7 mouse cellular contexts compared by ENCODE assay signal in genomic region chr4:141723673-141724068, GRCm38 (mm10). TPM values are rescaled to one million over a fixed set of nuclear protein-coding genes. Genes with fewer than 3 reads are reported as not detected.
A peak's percentile ranks its signal among the peaks of the same experiment; 100 is the strongest.
DNase-seq lines count a peak whose midpoint lies in the region; ATAC-seq and TF ChIP-seq lines count a peak whose summit lies in the region.

No protein-coding gene starts in this region.

- peak overlapping the region; percentile 96 for H3K9ac ChIP-seq in lung, embryonic 14.5 days
- H3K9ac ChIP-seq in embryonic facial prominence, embryonic 11.5 days (replicated peaks; ENCODE audit: low read length): peak overlapping the region; percentile 97
- H3K9ac ChIP-seq in hindbrain, embryonic 14.5 days: peak overlapping the region; percentile 97
- H3K9ac ChIP-seq in midbrain, embryonic 15.5 days: peak overlapping the region; percentile 90

- peak; percentile 57; the same call in 1 of the 2 replicates for ATAC-seq in lung, embryonic 14.5 days (ENCODE audit: insufficient read depth)
- 0 out of 2 replicates have a peak, but pooled peaks have one; percentile 36 for ATAC-seq in embryonic facial prominence, embryonic 11.5 days (replicated peaks; ENCODE audit: insufficient number of reproducible peaks, low FRiP score, low TSS enrichment, low read depth)
- ATAC-seq in hindbrain, embryonic 14.5 days (ENCODE audit: low FRiP score): peak; percentile 71
- peak; percentile 75 for ATAC-seq in midbrain, embryonic 15.5 days (replicated peaks)

- 8% methylated on average over 13 of the region's 13 CpGs for WGBS in lung, embryonic 14.5 days
- WGBS in embryonic facial prominence, embryonic 11.5 days: 10% methylated on average over 13 of the region's 13 CpGs
- WGBS in hindbrain, embryonic 14.5 days: 8% methylated on average over 13 of the region's 13 CpGs
- 9% methylated on average over 13 of the region's 13 CpGs for WGBS in midbrain, embryonic 15.5 days

- H3K4me3 ChIP-seq in lung, embryonic 14.5 days (ENCODE audit: low read depth, low read length): peak overlapping the region; percentile 99
- H3K4me3 ChIP-seq in embryonic facial prominence, embryonic 11.5 days (ENCODE audit: low read depth, low read length): peak overlapping the region; percentile 99
- peak overlapping the region; percentile 100 for H3K4me3 ChIP-seq in hindbrain, embryonic 14.5 days (replicated peaks; ENCODE audit: low read length)
- H3K4me3 ChIP-seq in midbrain, embryonic 15.5 days: peak overlapping the region; percentile 80

- H3K9me3 ChIP-seq in lung, embryonic 14.5 days (ENCODE audit: low read depth, low read length): no peaks in the 10 kb centered on the region
- no peaks in the 10 kb centered on the region for H3K9me3 ChIP-seq in embryonic facial prominence, embryonic 11.5 days (replicated peaks; ENCODE audit: control insufficient read depth, low read length)
- H3K9me3 ChIP-seq in hindbrain, embryonic 14.5 days (ENCODE audit: control insufficient read depth, low read length): no peaks in the 10 kb centered on the region
- H3K9me3 ChIP-seq in midbrain, embryonic 15.5 days: no peaks in the 10 kb centered on the region

- H3K4me1 ChIP-seq in lung, embryonic 14.5 days (ENCODE audit: insufficient read depth): peaks cover 18% of the 10 kb centered on the region; the same call in 1 of the 2 replicates
- no peaks in the 10 kb centered on the region for H3K4me1 ChIP-seq in embryonic facial prominence, embryonic 11.5 days (ENCODE audit: control insufficient read depth, insufficient read depth, low read length)
- H3K4me1 ChIP-seq in hindbrain, embryonic 14.5 days (replicated peaks; ENCODE audit: control insufficient read depth, insufficient read depth, low read length): peaks cover 20% of the 10 kb centered on the region
- H3K4me1 ChIP-seq in midbrain, embryonic 15.5 days: peaks cover 25% of the 10 kb centered on the region

- H3K27ac ChIP-seq in lung, embryonic 14.5 days (ENCODE audit: low read depth): peak overlapping the region; percentile 50
- no peak overlapping the region for H3K27ac ChIP-seq in embryonic facial prominence, embryonic 11.5 days (replicated peaks; ENCODE audit: low read depth, low read length)
- H3K27ac ChIP-seq in hindbrain, embryonic 14.5 days: peak overlapping the region; percentile 84
- peak overlapping the region; percentile 91 for H3K27ac ChIP-seq in midbrain, embryonic 15.5 days

- H3K27me3 ChIP-seq in lung, embryonic 14.5 days (ENCODE audit: insufficient read depth, low read length): no peaks in the 10 kb centered on the region
- no peaks in the 10 kb centered on the region for H3K27me3 ChIP-seq in embryonic facial prominence, embryonic 11.5 days (ENCODE audit: control insufficient read depth, insufficient read depth, low read length)
- H3K27me3 ChIP-seq in hindbrain, embryonic 14.5 days (ENCODE audit: control insufficient read depth, insufficient read depth, low read length): no peaks in the 10 kb centered on the region
- H3K27me3 ChIP-seq in midbrain, embryonic 15.5 days (replicated peaks): no peaks in the 10 kb centered on the region

- H3K4me2 ChIP-seq in lung, embryonic 14.5 days: peak overlapping the region; percentile 85
- H3K4me2 ChIP-seq in embryonic facial prominence, embryonic 11.5 days (ENCODE audit: low read depth, low read length): peak overlapping the region; percentile 79
- peak overlapping the region; percentile 90 for H3K4me2 ChIP-seq in hindbrain, embryonic 14.5 days (replicated peaks)
- peak overlapping the region; percentile 72 for H3K4me2 ChIP-seq in midbrain, embryonic 15.5 days

- H3K36me3 ChIP-seq in lung, embryonic 14.5 days (ENCODE audit: insufficient read depth): no peaks in the 10 kb centered on the region
- H3K36me3 ChIP-seq in embryonic facial prominence, embryonic 11.5 days (replicated peaks; ENCODE audit: control insufficient read depth, insufficient read depth, low read depth, low read length): no peaks in the 10 kb centered on the region
- no peaks in the 10 kb centered on the region for H3K36me3 ChIP-seq in hindbrain, embryonic 14.5 days (replicated peaks; ENCODE audit: control insufficient read depth, insufficient read depth)
- H3K36me3 ChIP-seq in midbrain, embryonic 15.5 days (replicated peaks): 0 out of 2 replicates have a peak, but pooled peaks cover 5% of the 10 kb centered on the region

- TF ChIP-seq CTCF in lung, embryonic 14.5 days (IDR thresholded peaks at IDR 0.05; ENCODE audit: low read depth): no peak

- DNase-seq in lung, embryonic 14.5 days: peak; percentile 26
- no peak for DNase-seq in lung, postnatal 10 days
- no peak for DNase-seq in embryonic facial prominence, embryonic 11.5 days (ENCODE audit: low spot score)
- no peak for DNase-seq in hindbrain, embryonic 14.5 days (ENCODE audit: low spot score)
- DNase-seq in T-cell, adult 2 months (ENCODE audit: low spot score): no peak
- DNase-seq in layer of hippocampus, adult 18-20 months (ENCODE audit: low spot score in 2 of 2): no peak

RNA-seq across cellular contexts. Expression of gene Ddi2, which starts 0.5 kb away (rescaled TPM):
- 19.8 and 21.5 TPM in 2 replicates for polyA plus RNA-seq in lung, embryonic 14.5 days (2014; fragmentation: Nextera tagmentation; extraction: Ambion mirVana)
- polyA plus RNA-seq in embryonic facial prominence, embryonic 11.5 days (2014; fragmentation: Nextera tagmentation; extraction: Ambion mirVana): 17.9 and 19.8 TPM in 2 replicates
- polyA plus RNA-seq in hindbrain, embryonic 14.5 days (2014; fragmentation: Nextera tagmentation; extraction: Ambion mirVana): 12.0 and 12.1 TPM in 2 replicates
- polyA plus RNA-seq in midbrain, embryonic 15.5 days (2015; fragmentation: Nextera tagmentation; extraction: Ambion mirVana): 13.3 and 14.0 TPM in 2 replicates
- total RNA-seq in layer of hippocampus, adult 18-20 months (2021): 10 to 100 TPM; 47.6 to 52.4 TPM

RNA-seq across cellular contexts. Expression of gene Agmat, which starts 22.8 kb away (rescaled TPM):
- polyA plus RNA-seq in lung, embryonic 14.5 days (2014; fragmentation: Nextera tagmentation; extraction: Ambion mirVana): not detected in 2 replicates
- 0.20 TPM in 1 of 2 replicates, not detected in the other for polyA plus RNA-seq in embryonic facial prominence, embryonic 11.5 days (2014; fragmentation: Nextera tagmentation; extraction: Ambion mirVana)
- polyA plus RNA-seq in hindbrain, embryonic 14.5 days (2014; fragmentation: Nextera tagmentation; extraction: Ambion mirVana): 0.23 TPM in 1 of 2 replicates, not detected in the other
- not detected in 2 replicates for polyA plus RNA-seq in midbrain, embryonic 15.5 days (2015; fragmentation: Nextera tagmentation; extraction: Ambion mirVana)
- total RNA-seq in layer of hippocampus, adult 18-20 months (2021): under 1 TPM in 1 of 2 experiments, not detected in 1; 0.22 TPM

RNA-seq across cellular contexts. Expression of gene Rsc1a1, which starts 38.3 kb away (rescaled TPM):
- polyA plus RNA-seq in lung, embryonic 14.5 days (2014; fragmentation: Nextera tagmentation; extraction: Ambion mirVana): 0.38 and 3.2 TPM in 2 replicates
- polyA plus RNA-seq in embryonic facial prominence, embryonic 11.5 days (2014; fragmentation: Nextera tagmentation; extraction: Ambion mirVana): 3.2 TPM in 1 of 2 replicates, not detected in the other
- 0.29 TPM in 1 of 2 replicates, not detected in the other for polyA plus RNA-seq in hindbrain, embryonic 14.5 days (2014; fragmentation: Nextera tagmentation; extraction: Ambion mirVana)
- polyA plus RNA-seq in midbrain, embryonic 15.5 days (2015; fragmentation: Nextera tagmentation; extraction: Ambion mirVana): 0.49 and 0.53 TPM in 2 replicates
- total RNA-seq in layer of hippocampus, adult 18-20 months (2021): under 1 TPM in 1 of 2 experiments, not detected in 1; 0.25 TPM

RNA-seq across cellular contexts. Expression of gene Plekhm2, which starts 59.0 kb away (rescaled TPM):
- 5.1 and 5.4 TPM in 2 replicates for polyA plus RNA-seq in lung, embryonic 14.5 days (2014; fragmentation: Nextera tagmentation; extraction: Ambion mirVana)
- 2.9 and 3.5 TPM in 2 replicates for polyA plus RNA-seq in embryonic facial prominence, embryonic 11.5 days (2014; fragmentation: Nextera tagmentation; extraction: Ambion mirVana)
- polyA plus RNA-seq in hindbrain, embryonic 14.5 days (2014; fragmentation: Nextera tagmentation; extraction: Ambion mirVana): 3.9 and 4.4 TPM in 2 replicates
- 9.7 and 10.7 TPM in 2 replicates for polyA plus RNA-seq in midbrain, embryonic 15.5 days (2015; fragmentation: Nextera tagmentation; extraction: Ambion mirVana)
- total RNA-seq in layer of hippocampus, adult 18-20 months (2021): 10 to 100 TPM; 81.2 to 81.3 TPM
